In the genomic region with DNA sequence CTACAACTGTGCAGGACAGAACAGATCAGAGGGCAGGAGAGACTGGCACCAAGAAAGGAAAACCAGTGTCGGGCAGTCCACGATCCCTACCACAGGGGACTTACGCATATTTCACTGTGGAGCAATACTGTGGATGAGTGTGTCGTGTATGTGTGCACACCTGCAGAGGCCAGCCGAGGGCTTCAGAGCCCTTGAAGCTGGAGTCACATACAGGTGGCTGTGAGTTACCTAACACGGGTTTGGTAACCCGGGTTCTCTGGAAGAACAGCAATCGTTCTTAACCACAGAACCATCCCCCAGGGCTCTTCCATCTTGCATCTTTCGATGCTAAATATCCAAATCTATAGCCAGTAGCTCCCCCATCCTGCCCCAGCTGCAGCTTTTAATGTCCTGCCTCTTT, we compare ENCODE assay signal across 28 mouse cellular contexts.
"Had no signal": no experiment of that assay in that cellular context is flagged by ENCODE, and none has a peak within 500 bp of the region (broad histone marks: within the 10 kb centered on the region; RNA-seq: fewer than 3 reads in every experiment).

No protein-coding gene starts in this region.

- H3K9ac ChIP-seq: limb, embryonic 12.5 days; limb, embryonic 13.5 days; limb, embryonic 15.5 days; liver, embryonic 12.5 days; liver, embryonic 13.5 days; liver, embryonic 14.5 days; liver, embryonic 15.5 days; liver, postnatal 0 days; lung, embryonic 14.5 days; lung, embryonic 15.5 days; midbrain, embryonic 12.5 days; midbrain, embryonic 13.5 days; midbrain, embryonic 15.5 days had no signal

- DNase-seq: left cerebral cortex, postnatal 4 days; liver; liver, embryonic 13.5 days; liver, postnatal 0 days; lung, adult 2 months; lung, embryonic 14.5 days; lung, postnatal 36 days; lung, postnatal 4 days; midbrain, embryonic 14.5 days had no signal

- H3K9me3 ChIP-seq: limb, embryonic 10.5 days; limb, embryonic 12.5 days; limb, embryonic 13.5 days; limb, embryonic 15.5 days; liver, embryonic 12.5 days; liver, embryonic 13.5 days; liver, embryonic 15.5 days; lung, embryonic 15.5 days; megakaryocyte, embryonic 14.5 days; midbrain, embryonic 10.5 days; midbrain, embryonic 12.5 days; midbrain, embryonic 13.5 days; midbrain, embryonic 15.5 days had no signal

- H3K27me3 ChIP-seq: limb, embryonic 13.5 days; limb, embryonic 15.5 days; liver, embryonic 12.5 days; liver, embryonic 13.5 days; liver, embryonic 15.5 days; lung, embryonic 15.5 days; megakaryocyte, embryonic 14.5 days; midbrain, embryonic 12.5 days; midbrain, embryonic 13.5 days; midbrain, embryonic 15.5 days had no signal

- H3K27ac ChIP-seq: left cerebral cortex, adult 2 months; limb, embryonic 10.5 days; limb, embryonic 12.5 days; limb, embryonic 13.5 days; limb, embryonic 15.5 days; liver, embryonic 12.5 days; liver, embryonic 13.5 days; liver, embryonic 14.5 days; liver, embryonic 15.5 days; lung, embryonic 15.5 days; macrophage; midbrain, embryonic 10.5 days; midbrain, embryonic 12.5 days; midbrain, embryonic 13.5 days; midbrain, embryonic 15.5 days had no signal

- H3K4me3 ChIP-seq: left cerebral cortex, adult 2 months; limb, embryonic 10.5 days; limb, embryonic 12.5 days; limb, embryonic 13.5 days; limb, embryonic 15.5 days; liver, embryonic 12.5 days; liver, embryonic 13.5 days; liver, embryonic 15.5 days; lung, embryonic 15.5 days; megakaryocyte, embryonic 14.5 days; midbrain, embryonic 10.5 days; midbrain, embryonic 12.5 days; midbrain, embryonic 13.5 days; midbrain, embryonic 15.5 days; myocyte had no signal

- H3K36me3 ChIP-seq: limb, embryonic 10.5 days; limb, embryonic 12.5 days; limb, embryonic 13.5 days; limb, embryonic 15.5 days; liver, embryonic 12.5 days; liver, embryonic 13.5 days; liver, embryonic 15.5 days; lung, embryonic 15.5 days; midbrain, embryonic 10.5 days; midbrain, embryonic 12.5 days; midbrain, embryonic 13.5 days; midbrain, embryonic 15.5 days had no signal

- ATAC-seq: liver, embryonic 12.5 days; liver, postnatal 0 days; midbrain, embryonic 13.5 days; midbrain, embryonic 15.5 days; midbrain, embryonic 16.5 days had no signal

- H3K4me2 ChIP-seq: limb, embryonic 12.5 days; limb, embryonic 13.5 days; limb, embryonic 15.5 days; liver, embryonic 11.5 days; liver, embryonic 12.5 days; liver, embryonic 13.5 days; liver, embryonic 15.5 days; lung, embryonic 14.5 days; lung, embryonic 15.5 days; midbrain, embryonic 11.5 days; midbrain, embryonic 12.5 days; midbrain, embryonic 13.5 days; midbrain, embryonic 15.5 days had no signal
